Mouse (Mus musculus) ES-E14 (cell line): ENCODE data around the gene Gm21954. TPM values are rescaled to one million over a fixed set of nuclear protein-coding genes. Genes with fewer than 3 reads are reported as not detected.

Source experiments
- DNase-seq: peaks from one replicate; pipeline ENCODE4 v3.0.0-alpha.2; 2013; ENCODE audit warnings: low read depth, low spot score
- H3K27ac ChIP-seq: 2 replicates; pipeline ENCODE4 v1.5.1; 2012; ENCODE audit warnings: low read depth, mild to moderate bottlenecking, low read length, moderate library complexity, mixed read lengths; ENCODE audit not compliant: poor library complexity, insufficient read depth, severe bottlenecking
- H3K36me3 ChIP-seq: 2 replicates; pipeline ENCODE4 v1.6.1; 2012; ENCODE audit warnings: mild to moderate bottlenecking, low read length, moderate library complexity, mixed read lengths; ENCODE audit not compliant: control insufficient read depth, poor library complexity, insufficient read depth, severe bottlenecking
- H3K4me1 ChIP-seq, 2 experiments: fragments of 150-350 bp in 1 of 2; sonication (generic) in 1 of 2; 2 replicates each; pipeline ENCODE4 v1.6.1; 2012; ENCODE audit warnings: low read length in 2 of 2, mild to moderate bottlenecking in 1 of 2, mixed read lengths in 1 of 2; ENCODE audit not compliant: control insufficient read depth in 2 of 2, insufficient read depth in 2 of 2, poor library complexity in 1 of 2
- H3K4me3 ChIP-seq, 2 experiments: fragments of 150-350 bp in 1 of 2; sonication (generic) in 1 of 2; 2 replicates each; pipeline ENCODE4 v1.5.1; 2012; ENCODE audit warnings: low read length in 2 of 2, low read depth in 1 of 2, mild to moderate bottlenecking in 1 of 2, mixed read lengths in 1 of 2; ENCODE audit not compliant: insufficient read depth in 1 of 2, poor library complexity in 1 of 2, severe bottlenecking in 1 of 2
- H3K9ac ChIP-seq: 2 replicates; pipeline ENCODE4 v1.6.1; 2012; ENCODE audit warnings: low read depth, mild to moderate bottlenecking, low read length, mixed read lengths; ENCODE audit not compliant: poor library complexity, insufficient read depth, severe bottlenecking
- H3K9me3 ChIP-seq: fragments of 150-350 bp; sonication (generic); 2 replicates; pipeline ENCODE4 v1.6.1; 2012; ENCODE audit warnings: low read depth, mild to moderate bottlenecking, low read length; ENCODE audit not compliant: control insufficient read depth, insufficient read depth
- CHD2 ChIP-seq: IDR thresholded peaks from 2 replicates; pipeline ENCODE4 v1.6.1; 2014; ENCODE audit warnings: mild to moderate bottlenecking, low read depth, low read length, inconsistent platforms
- HCFC1 ChIP-seq: IDR thresholded peaks from 2 replicates; pipeline ENCODE4 v1.6.1; 2012; ENCODE audit warnings: low read length, inconsistent platforms, borderline replicate concordance; ENCODE audit not compliant: insufficient read depth
- MAFK ChIP-seq: IDR thresholded peaks from 2 replicates; pipeline ENCODE4 v1.6.1; 2014; ENCODE audit warnings: mild to moderate bottlenecking, low read depth, low read length, inconsistent platforms; ENCODE audit not compliant: insufficient read depth
- ZC3H11A ChIP-seq: IDR thresholded peaks from 2 replicates; pipeline ENCODE4 v1.6.1; 2012; ENCODE audit warnings: low read depth, mild to moderate bottlenecking, inconsistent platforms, low read length, borderline replicate concordance
- ZNF384 ChIP-seq: IDR thresholded peaks from 2 replicates; pipeline ENCODE4 v1.6.1; 2012; ENCODE audit warnings: low read depth, low read length, inconsistent platforms
- in situ Hi-C, 2 experiments: fragments of 600-800 bp; cut with MboI; formaldehyde crosslinking; loops; one replicate each; pipeline ENCODE4 v1.15.1; 2025; ENCODE audit warnings: low sequenced_read_pairs in 2 of 2, inconsistent platforms in 1 of 2; ENCODE audit not compliant: unreplicated experiment in 2 of 2
- total RNA-seq: library from RNA; depleted of rRNA; stranded (reverse); fragments of 300-350 nt; gene quantifications from 2 replicates; pipeline ENCODE4 v1.2.3, GENCODE M21; 2012

Gm21954 gene
- total RNA-seq, 1 experiment, result not detected

DNA sequence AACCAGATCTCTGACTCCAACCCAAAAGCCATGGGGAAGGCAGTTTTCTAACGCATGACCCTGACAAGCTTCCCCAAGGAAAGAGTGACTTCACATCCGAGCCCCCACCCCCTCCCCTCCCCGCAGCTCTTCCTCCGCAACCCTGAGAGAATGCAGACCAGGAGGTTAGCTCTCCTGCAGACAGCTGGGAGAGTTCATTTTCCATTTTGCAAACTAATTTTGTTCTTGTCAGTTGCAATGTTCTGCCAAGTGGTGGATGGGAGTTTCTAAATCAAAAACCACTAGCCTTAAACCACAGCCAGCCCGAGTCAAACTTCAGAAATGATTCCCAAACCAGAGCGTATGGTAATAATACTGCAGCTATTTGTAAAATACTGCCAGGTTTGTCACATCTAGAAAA is 39.6 kb upstream of the Gm21954 start:
- TF ChIP-seq ZNF384 (no peak), ZC3H11A (no peak), HCFC1 (no peak), MAFK (no peak), CHD2 (no peak)
- no peak overlapping the region for H3K27ac ChIP-seq
- in situ Hi-C loops, result no loop called here
- no peaks in the 10 kb centered on the region for H3K9me3 ChIP-seq
- no peaks in the 10 kb centered on the region for H3K4me1 ChIP-seq
- no peaks in the 10 kb centered on the region for H3K36me3 ChIP-seq
- H3K9ac ChIP-seq, result no peak overlapping the region
- DNase-seq, result no peak
- no peak overlapping the region for H3K4me3 ChIP-seq

- Histone ChIP-seq H3K4me3 (no peak overlapping the region), H3K27ac (no peak overlapping the region), H3K4me1 (no peaks in the 10 kb centered on the region), H3K9me3 (no peaks in the 10 kb centered on the region), H3K9ac (no peak overlapping the region), H3K36me3 (no peaks in the 10 kb centered on the region)
- in situ Hi-C loops, result no loop called here
- TF ChIP-seq ZNF384 (no peak), MAFK (no peak), CHD2 (no peak), HCFC1 (no peak), ZC3H11A (no peak)
- no peak for DNase-seq
Observed at GRCm38 (mm10) chr3:55510198-55510597, 38.2 kb upstream of the Gm21954 start.

DNA sequence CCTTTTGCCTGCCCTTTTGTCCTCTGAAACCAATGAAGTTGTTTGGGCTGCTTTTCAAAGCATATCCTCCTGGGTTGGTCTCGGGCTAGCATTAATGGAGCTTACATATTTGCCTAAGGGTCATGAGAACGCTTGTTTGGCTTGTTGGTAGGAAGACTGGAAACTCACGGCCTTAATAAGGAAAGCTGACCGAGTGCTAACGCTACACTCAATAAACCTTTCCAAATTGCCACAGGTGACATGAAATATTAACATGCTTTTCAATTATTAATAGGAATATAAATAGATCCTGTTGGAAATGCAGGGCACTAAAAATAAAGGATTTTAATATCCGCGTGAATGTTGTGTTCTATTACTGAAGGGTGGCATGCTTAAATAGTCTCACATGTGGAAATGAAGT is 27.3 kb upstream of the Gm21954 start:
- H3K4me1 ChIP-seq, result no peaks in the 10 kb centered on the region
- H3K36me3 ChIP-seq, result no peaks in the 10 kb centered on the region
- DNase-seq, result no peak
- TF ChIP-seq ZNF384 (no peak), ZC3H11A (no peak), HCFC1 (no peak), MAFK (no peak), CHD2 (no peak)
- H3K4me3 ChIP-seq, result no peak overlapping the region
- no peak overlapping the region for H3K27ac ChIP-seq
- H3K9ac ChIP-seq, result no peak overlapping the region
- in situ Hi-C loops, result no loop called here
- H3K9me3 ChIP-seq, result no peaks in the 10 kb centered on the region

DNA sequence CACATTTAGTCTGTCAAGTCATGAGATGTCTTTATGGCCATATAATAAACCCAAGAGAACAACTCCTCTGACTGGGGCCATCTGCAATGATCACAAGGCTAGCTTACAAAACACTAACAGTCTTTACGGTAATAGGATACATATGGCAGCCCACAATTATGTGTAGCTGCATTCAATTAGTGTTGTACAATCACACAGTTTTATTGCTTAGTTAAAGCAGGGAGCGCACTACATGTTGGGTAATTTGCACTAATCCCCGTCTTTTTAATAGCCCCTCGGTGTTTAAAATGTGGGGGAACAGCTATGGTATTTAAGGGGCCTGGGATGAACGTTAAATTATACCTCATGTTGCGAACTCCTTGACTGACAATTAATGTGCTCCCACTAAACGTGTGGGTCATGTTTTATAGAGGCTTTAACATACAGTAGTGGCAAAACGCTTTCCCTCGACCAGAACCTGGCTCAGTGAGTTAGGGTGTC is 24.5 kb upstream of the Gm21954 start:
- TF ChIP-seq ZC3H11A (no peak), CHD2 (no peak)
- H3K4me3 ChIP-seq, result no peak overlapping the region
- no peaks in the 10 kb centered on the region for H3K4me1 ChIP-seq
- H3K9me3 ChIP-seq, result no peaks in the 10 kb centered on the region
- H3K27ac ChIP-seq, result no peak overlapping the region
- no peak overlapping the region for H3K9ac ChIP-seq
- in situ Hi-C loops, result no loop called here
- H3K36me3 ChIP-seq, result no peaks in the 10 kb centered on the region
- no peak for DNase-seq

- TF ChIP-seq ZC3H11A (no peak), CHD2 (no peak), ZNF384 (no peak), MAFK (no peak), HCFC1 (no peak)
- H3K27ac ChIP-seq, result no peak overlapping the region
- no peak for DNase-seq
- no peaks in the 10 kb centered on the region for H3K9me3 ChIP-seq
- no peaks in the 10 kb centered on the region for H3K4me1 ChIP-seq
- no peak overlapping the region for H3K9ac ChIP-seq
- no peaks in the 10 kb centered on the region for H3K36me3 ChIP-seq
- in situ Hi-C loops, result no loop called here
- H3K4me3 ChIP-seq, result no peak overlapping the region
Observed at GRCm38 (mm10) chr3:55495866-55496265, 23.9 kb upstream of the Gm21954 start.
